Mouse (Mus musculus) cerebellum, postnatal 10 days (tissue): ENCODE measurements at regions not wholly inside any gene's neighbourhood (a gene's known extent, or its start where the extent isn't known, plus 50 kb on each side); places are given as distances from the start of the nearest gene placed in this dataset.

Source experiments
- DNase-seq, 2 experiments: peaks; one replicate each; pipeline ENCODE4 v3.0.0; 2021; ENCODE audit warnings: mixed read lengths in 2 of 2

GRCm38 (mm10) chr8:102575523-102575922, 209.9 kb downstream of the Cdh11 start:
- DNase-seq: no peak

GRCm38 (mm10) chr8:102567779-102568178, 217.7 kb downstream of the Cdh11 start:
- DNase-seq: no peak

- DNase-seq: no peak
Measured at GRCm38 (mm10) chr8:102554213-102554612, 231.2 kb downstream of the Cdh11 start.

- peak; percentile 5 to 12 for DNase-seq
Measured at GRCm38 (mm10) chr8:102553348-102553935, 232.0 kb downstream of the Cdh11 start.

GRCm38 (mm10) chr8:102538886-102539285, 246.6 kb downstream of the Cdh11 start:
- DNase-seq: peak; percentile 88 to 90

- DNase-seq: no peak
Measured at GRCm38 (mm10) chr8:102538068-102538467, 247.4 kb downstream of the Cdh11 start.

- no peak for DNase-seq
Measured at GRCm38 (mm10) chr8:102518446-102518845, 267.0 kb downstream of the Cdh11 start.

- DNase-seq: peak; percentile 49 to 56
Measured at GRCm38 (mm10) chr8:102515748-102516147, 269.7 kb downstream of the Cdh11 start.

- no peak for DNase-seq
Measured at GRCm38 (mm10) chr8:102514805-102515424, 270.5 kb downstream of the Cdh11 start.

GRCm38 (mm10) chr8:102500751-102501150, 284.7 kb downstream of the Cdh11 start:
- no peak for DNase-seq

- DNase-seq: no peak
Measured at GRCm38 (mm10) chr8:102500202-102500601, 285.2 kb downstream of the Cdh11 start.

- no peak for DNase-seq
Measured at GRCm38 (mm10) chr8:102499091-102499490, 286.4 kb downstream of the Cdh11 start.

GRCm38 (mm10) chr8:102497160-102497559, 288.3 kb downstream of the Cdh11 start:
- no peak for DNase-seq

GRCm38 (mm10) chr8:102496698-102497097, 288.7 kb downstream of the Cdh11 start:
- no peak for DNase-seq

GRCm38 (mm10) chr8:102496021-102496420, 289.4 kb downstream of the Cdh11 start:
- no peak for DNase-seq

GRCm38 (mm10) chr8:102491015-102491414, 294.4 kb downstream of the Cdh11 start:
- DNase-seq: no peak

- DNase-seq: no peak
Measured at GRCm38 (mm10) chr8:102488284-102488683, 297.2 kb downstream of the Cdh11 start.

- DNase-seq: no peak
Measured at GRCm38 (mm10) chr8:102487796-102488195, 297.6 kb downstream of the Cdh11 start.

GRCm38 (mm10) chr8:102475166-102475802, 310.2 kb downstream of the Cdh11 start:
- no peak for DNase-seq

GRCm38 (mm10) chr8:102474192-102474591, 311.2 kb downstream of the Cdh11 start:
- DNase-seq: no peak

- DNase-seq: no peak
Measured at GRCm38 (mm10) chr8:102471352-102471751, 314.1 kb downstream of the Cdh11 start.

GRCm38 (mm10) chr8:102462601-102463000, 322.8 kb downstream of the Cdh11 start:
- peak; percentile 3 to 10 for DNase-seq

GRCm38 (mm10) chr8:102443006-102443405, 342.4 kb downstream of the Cdh11 start:
- DNase-seq: no peak

- no peak for DNase-seq
Measured at GRCm38 (mm10) chr8:102421828-102422227, 363.6 kb downstream of the Cdh11 start.
